Mouse (Mus musculus): ENCODE data around the gene Nutf2-ps1. TPM values are rescaled to one million over a fixed set of nuclear protein-coding genes. Genes with fewer than 3 reads are reported as not detected.

Gene Nutf2-ps1
- polyA plus RNA-seq, 1 experiment from 2014 or later: 381 TPM

- ATAC-seq (replicated peaks; ENCODE audit: low FRiP score): no peak
- Histone ChIP-seq H3K9ac (no peak overlapping the region), H3K4me1 (peaks cover 10% of the 10 kb centered on the region; the same call in 1 of the 2 replicates), H3K4me2 (no peak overlapping the region), H3K27ac (no peak overlapping the region), H3K27me3 (peaks cover 4% of the 10 kb centered on the region; the same call in 1 of the 2 replicates), H3K4me3 (replicated peaks) (no peak overlapping the region), H3K36me3 (peaks cover 27% of the 10 kb centered on the region), H3K9me3 (replicated peaks) (no peaks in the 10 kb centered on the region)
- 57% methylated on average over 4 of the region's 4 CpGs for WGBS
These were observed 43.8 kb downstream of the Nutf2-ps1 start for GRCm38 (mm10) chr19:53544923-53545561.

GRCm38 (mm10) chr19:53543602-53544001 lies 45.3 kb downstream of the Nutf2-ps1 start:
- Histone ChIP-seq H3K4me2 (no peak overlapping the region), H3K9ac (no peak overlapping the region), H3K36me3 (peaks cover 30% of the 10 kb centered on the region), H3K9me3 (replicated peaks) (no peaks in the 10 kb centered on the region), H3K4me3 (replicated peaks) (no peak overlapping the region), H3K27me3 (peaks cover 4% of the 10 kb centered on the region; the same call in 1 of the 2 replicates), H3K27ac (no peak overlapping the region), H3K4me1 (peaks cover 15% of the 10 kb centered on the region; the same call in 1 of the 2 replicates)
- WGBS: 15% methylated on average over 5 of the region's 5 CpGs
- ATAC-seq (replicated peaks; ENCODE audit: low FRiP score): no peak

GRCm38 (mm10) chr19:53539296-53539695 lies 49.6 kb downstream of the Nutf2-ps1 start:
- 51% methylated on average over 3 of the region's 3 CpGs for WGBS
- no peak for ATAC-seq (replicated peaks; ENCODE audit: low FRiP score)

GRCm38 (mm10) chr19:53538796-53539195 lies 50.1 kb downstream of the Nutf2-ps1 start:
- Histone ChIP-seq H3K4me3 (replicated peaks) (no peak overlapping the region), H3K27me3 (no peaks in the 10 kb centered on the region), H3K4me1 (0 out of 2 replicates have a peak, but pooled peaks cover 13% of the 10 kb centered on the region), H3K27ac (no peak overlapping the region), H3K4me2 (no peak overlapping the region), H3K36me3 (peaks cover 52% of the 10 kb centered on the region), H3K9me3 (replicated peaks) (no peaks in the 10 kb centered on the region), H3K9ac (no peak overlapping the region)
- WGBS: 61% methylated on average over 5 of the region's 5 CpGs
- ATAC-seq (replicated peaks; ENCODE audit: low FRiP score): no peak

More at GRCm38 (mm10) chr19:53539296-53539695, 49.6 kb downstream of the Nutf2-ps1 start:
- H3K4me3 ChIP-seq (replicated peaks): no peak overlapping the region
- no peaks in the 10 kb centered on the region for H3K9me3 ChIP-seq (replicated peaks)
- H3K4me1 ChIP-seq: 0 out of 2 replicates have a peak, but pooled peaks cover 13% of the 10 kb centered on the region
- H3K27ac ChIP-seq: no peak overlapping the region
- no peak overlapping the region for H3K9ac ChIP-seq
- no peaks in the 10 kb centered on the region for H3K27me3 ChIP-seq
- peaks cover 52% of the 10 kb centered on the region for H3K36me3 ChIP-seq
- H3K4me2 ChIP-seq: no peak overlapping the region

Other genes with a start within 250 kb of the Nutf2-ps1 start
- gene Gm10197, start 217.3 kb downstream of the Nutf2-ps1 start, polyA plus RNA-seq (2015; fragmentation: Nextera tagmentation; extraction: Ambion mirVana): not detected in 2 replicates
- gene Smndc1, start 198.5 kb downstream of the Nutf2-ps1 start, polyA plus RNA-seq (2015; fragmentation: Nextera tagmentation; extraction: Ambion mirVana): 40.6 and 45.1 TPM in 2 replicates
- 11.0 and 11.1 TPM in 2 replicates for gene Dusp5, start 60.0 kb downstream of the Nutf2-ps1 start, polyA plus RNA-seq (2015; fragmentation: Nextera tagmentation; extraction: Ambion mirVana)
- gene Smc3, start 11.3 kb upstream of the Nutf2-ps1 start, polyA plus RNA-seq (2015; fragmentation: Nextera tagmentation; extraction: Ambion mirVana): 74.7 and 75.6 TPM in 2 replicates
- 2.9 and 3.0 TPM in 2 replicates for gene Rbm20, start 88.2 kb upstream of the Nutf2-ps1 start, polyA plus RNA-seq (2015; fragmentation: Nextera tagmentation; extraction: Ambion mirVana)

Measured in kidney, embryonic 15.5 days (tissue).